14 mouse cellular contexts compared by ENCODE assay signal in genomic region chr2:80409893-80410574, GRCm38 (mm10). TPM values are rescaled to one million over a fixed set of nuclear protein-coding genes. Genes with fewer than 3 reads are reported as not detected.
DNase-seq lines count a peak whose midpoint lies in the region; ATAC-seq and TF ChIP-seq lines count a peak whose summit lies in the region.
"Had no signal": no experiment of that assay in that cellular context is flagged by ENCODE, and none has a peak within 500 bp of the region (broad histone marks: within the 10 kb centered on the region; RNA-seq: fewer than 3 reads in every experiment).

No protein-coding gene starts in this region.

- no peaks in the 10 kb centered on the region for H3K4me1 ChIP-seq in kidney, adult 2 months (ENCODE audit: control insufficient read depth, insufficient read depth, low read length)
- H3K4me1 ChIP-seq in limb, embryonic 11.5 days (ENCODE audit: control insufficient read depth, insufficient read depth, low read length) = peaks cover 23% of the 10 kb centered on the region
- H3K4me1 ChIP-seq: forebrain, embryonic 13.5 days had no signal

- ATAC-seq in limb, embryonic 11.5 days (ENCODE audit: insufficient number of reproducible peaks, low FRiP score, low TSS enrichment, low read depth) = peak; percentile 91
- ATAC-seq: forebrain, embryonic 13.5 days had no signal

- H3K4me3 ChIP-seq in kidney, adult 2 months (ENCODE audit: insufficient read depth, low read depth, low read length) = no peak overlapping the region
- H3K4me3 ChIP-seq in limb, embryonic 11.5 days (ENCODE audit: low read depth, low read length) = no peak overlapping the region
- H3K4me3 ChIP-seq: forebrain, embryonic 13.5 days; limb, embryonic 15.5 days had no signal

- DNase-seq in cerebellum, postnatal 10 days = peak; percentile 9 to 22
- DNase-seq in cerebellum, adult 11 months = no peak
- peak; percentile 81 for DNase-seq in embryo, embryonic 11 days
- peak; percentile 68 for DNase-seq in kidney, adult 2 months
- peak; percentile 87 for DNase-seq in limb, embryonic 11.5 days (ENCODE audit: low spot score)
- no peak for DNase-seq in left cerebral cortex, adult 8-10 months (ENCODE audit: low spot score in 2 of 2)
- no peak for DNase-seq in heart, postnatal 4 days
- no peak for DNase-seq in gastrocnemius, postnatal 36 days
- DNase-seq: cerebellum, postnatal 14 days; lung, postnatal 14 days; thymus, adult 18-20 months had no signal

- WGBS in kidney, adult 2 months = 43% methylated on average over 12 of the region's 12 CpGs
- 22% methylated on average over 12 of the region's 12 CpGs for WGBS in limb, embryonic 11.5 days

- no peak overlapping the region for H3K27ac ChIP-seq in kidney, adult 2 months (ENCODE audit: insufficient read depth, low read depth, low read length)
- H3K27ac ChIP-seq in limb, embryonic 11.5 days (replicated peaks; ENCODE audit: low read depth, low read length) = peak overlapping the region; percentile 80
- H3K27ac ChIP-seq: forebrain, embryonic 13.5 days; limb, embryonic 15.5 days had no signal

- intact Hi-C loops in gastrocnemius, postnatal 36 days (cut with DNase I) = no loop called here

- TF ChIP-seq CTCF in kidney, adult 2 months (conservative IDR thresholded peaks at IDR 0.05; ENCODE audit: insufficient read depth, insufficient read length, low read depth, low read length) = no peak

- TF ChIP-seq POLR2A in kidney, adult 2 months (IDR thresholded peaks at IDR 0.05; ENCODE audit: low read depth, low read length) = no peak

- no peaks in the 10 kb centered on the region for H3K27me3 ChIP-seq in kidney, adult 2 months (replicated peaks; ENCODE audit: control insufficient read depth, insufficient read depth, low read length)
- H3K27me3 ChIP-seq in limb, embryonic 11.5 days (ENCODE audit: control insufficient read depth, insufficient read depth, low read length) = no peaks in the 10 kb centered on the region
- H3K27me3 ChIP-seq: forebrain, embryonic 13.5 days; limb, embryonic 15.5 days had no signal

- H3K4me2 ChIP-seq in limb, embryonic 11.5 days (ENCODE audit: low read depth, severe bottlenecking) = no peak overlapping the region
- H3K4me2 ChIP-seq: forebrain, embryonic 13.5 days; limb, embryonic 15.5 days had no signal

- H3K9me3 ChIP-seq in limb, embryonic 11.5 days (ENCODE audit: control insufficient read depth, low read length) = no peaks in the 10 kb centered on the region
- H3K9me3 ChIP-seq: forebrain, embryonic 13.5 days; limb, embryonic 15.5 days had no signal

- H3K9ac ChIP-seq in limb, embryonic 11.5 days (ENCODE audit: low read length) = no peak overlapping the region
- H3K9ac ChIP-seq: forebrain, embryonic 13.5 days; limb, embryonic 15.5 days had no signal

- no peaks in the 10 kb centered on the region for H3K36me3 ChIP-seq in kidney, adult 2 months (ENCODE audit: control insufficient read depth, insufficient read depth, low read length)
- no peaks in the 10 kb centered on the region for H3K36me3 ChIP-seq in limb, embryonic 11.5 days (ENCODE audit: control insufficient read depth, insufficient read depth, low read length)
- H3K36me3 ChIP-seq: limb, embryonic 15.5 days had no signal

RNA-seq across cellular contexts. Expression of gene Frzb, which starts 37.4 kb away (rescaled TPM):
- 6.8 and 8.3 TPM in 2 replicates for polyA plus RNA-seq in kidney, adult 2 months (2012; rRNA removed)
- polyA plus RNA-seq in limb, embryonic 11.5 days (2014; fragmentation: Nextera tagmentation; extraction: Ambion mirVana) = 118 and 120 TPM in 2 replicates
- 10 to 100 TPM; 17.9 to 26.9 (median 24.6) TPM for total RNA-seq in left cerebral cortex, adult 8-10 months (2022)
- 1 to 10 TPM; 7.6 to 8.5 TPM for total RNA-seq in heart, postnatal 4 days (2021)
- 10 to 100 TPM; 17.2 to 19.8 TPM for total RNA-seq in gastrocnemius, postnatal 36 days (2021)
- total RNA-seq: monocyte, adult 5-6 weeks had no signal

Comparison
In these comparisons a context has a peak if more than half of its experiments do, and no peak if none do; other contexts are left out.
1. DNase-seq: peak in cerebellum, postnatal 10 days (2 of 2), embryo, embryonic 11 days (single experiment), kidney, adult 2 months (single experiment) and limb, embryonic 11.5 days (single experiment); none in cerebellum, adult 11 months (single experiment), left cerebral cortex, adult 8-10 months (0 of 2), heart, postnatal 4 days (single experiment) and gastrocnemius, postnatal 36 days (0 of 2).